Mouse (Mus musculus) forebrain, embryonic 13.5 days (tissue): ENCODE data around the gene Atxn7l1. TPM values are rescaled to one million over a fixed set of nuclear protein-coding genes. Genes with fewer than 3 reads are reported as not detected.

ENCODE experiments used
- ATAC-seq: fragments of 200-750 bp; cut with Nextera tagmentation; 2 replicates; pipeline ENCODE4 v1.8.0; 2017
- H3K27ac ChIP-seq: fragments of 300-500 bp; sonication (generic); 2 replicates; pipeline ENCODE4 v1.5.1; 2015; ENCODE audit warnings: inconsistent platforms, mild to moderate bottlenecking, moderate library complexity
- H3K27me3 ChIP-seq: fragments of 300-500 bp; sonication (generic); 2 replicates; pipeline ENCODE4 v1.6.1; 2015; ENCODE audit warnings: mild to moderate bottlenecking, inconsistent platforms
- H3K36me3 ChIP-seq: fragments of 300-500 bp; sonication (generic); 2 replicates; pipeline ENCODE4 v1.6.1; 2015; ENCODE audit warnings: mild to moderate bottlenecking, inconsistent platforms; ENCODE audit not compliant: poor library complexity, severe bottlenecking
- H3K4me1 ChIP-seq: fragments of 300-500 bp; sonication (generic); 2 replicates; pipeline ENCODE4 v1.6.1; 2015; ENCODE audit warnings: inconsistent platforms
- H3K4me2 ChIP-seq: fragments of 300-500 bp; sonication (generic); 2 replicates; pipeline ENCODE4 v1.6.1; 2015; ENCODE audit warnings: inconsistent platforms, mild to moderate bottlenecking, moderate library complexity
- H3K4me3 ChIP-seq: fragments of 300-500 bp; sonication (generic); 2 replicates; pipeline ENCODE4 v1.5.1; 2015; ENCODE audit warnings: mild to moderate bottlenecking, inconsistent platforms
- H3K9ac ChIP-seq: fragments of 300-500 bp; sonication (generic); 2 replicates; pipeline ENCODE4 v1.6.1; 2015; ENCODE audit warnings: mild to moderate bottlenecking, inconsistent platforms
- H3K9me3 ChIP-seq: fragments of 300-500 bp; sonication (generic); replicated peaks from 2 replicates; pipeline ENCODE4 v1.6.1; 2016; ENCODE audit warnings: inconsistent platforms
- WGBS: fragments of 180-500 bp; shearing (Covaris S2); methylation state at CpG from one replicate; pipeline ENCODE4 v1.1.7; 2015; 5-methylcytosine and 5-hydroxymethylcytosine counted together
- polyA plus RNA-seq: library from polyadenylated mRNA; unstranded; fragments of >200 nt; fragmentation: Nextera tagmentation; extraction: Ambion mirVana; gene quantifications from 2 replicates; pipeline ENCODE4 v1.2.1, GENCODE M21; 2015

Atxn7l1 gene
- polyA plus RNA-seq, 1 experiment from 2014 or later, result 15.4 TPM

- H3K4me1 ChIP-seq, result peaks cover 78% of the 10 kb centered on the region
These were observed 72.6 kb downstream of the Atxn7l1 start for GRCm38 (mm10) chr12:33220081-33220480.

GRCm38 (mm10) chr12:33220509-33221051, 73.1 kb downstream of the Atxn7l1 start:
- H3K27ac ChIP-seq, result peak overlapping the region; percentile 86
- H3K9me3 ChIP-seq, result no peaks in the 10 kb centered on the region
- H3K9ac ChIP-seq, result no peak overlapping the region
- no peaks in the 10 kb centered on the region for H3K27me3 ChIP-seq
- WGBS, result 18% methylated on average over 11 of the region's 11 CpGs
- no peak overlapping the region for H3K4me3 ChIP-seq
- H3K36me3 ChIP-seq, result no peaks in the 10 kb centered on the region
- ATAC-seq, result peak; percentile 69
- peaks cover 83% of the 10 kb centered on the region for H3K4me1 ChIP-seq
- peak overlapping the region; percentile 38 for H3K4me2 ChIP-seq

More at GRCm38 (mm10) chr12:33220081-33220480, 72.6 kb downstream of the Atxn7l1 start:
- H3K4me3 ChIP-seq, result no peak overlapping the region
- no peak overlapping the region for H3K9ac ChIP-seq
- no peaks in the 10 kb centered on the region for H3K36me3 ChIP-seq
- 44% methylated on average over 5 of the region's 5 CpGs for WGBS
- no peaks in the 10 kb centered on the region for H3K27me3 ChIP-seq
- peak; percentile 32 for ATAC-seq
- H3K27ac ChIP-seq, result peak overlapping the region; percentile 86
- H3K9me3 ChIP-seq, result no peaks in the 10 kb centered on the region
- H3K4me2 ChIP-seq, result peak overlapping the region; percentile 38

- ATAC-seq, result no peak
- Histone ChIP-seq H3K4me2 (no peak overlapping the region), H3K4me3 (no peak overlapping the region), H3K9ac (no peak overlapping the region), H3K4me1 (peaks cover 95% of the 10 kb centered on the region), H3K9me3 (no peaks in the 10 kb centered on the region), H3K27ac (0 out of 2 replicates have a peak overlapping the region, but pooled peaks have one; percentile 2), H3K36me3 (no peaks in the 10 kb centered on the region), H3K27me3 (no peaks in the 10 kb centered on the region)
- 78% methylated on average over 7 of the region's 7 CpGs for WGBS
These were observed 74.7 kb downstream of the Atxn7l1 start for GRCm38 (mm10) chr12:33222187-33222586.

GRCm38 (mm10) chr12:33225117-33225541, 77.6 kb downstream of the Atxn7l1 start:
- Histone ChIP-seq H3K4me2 (peak overlapping the region; percentile 38), H3K9me3 (no peaks in the 10 kb centered on the region), H3K36me3 (no peaks in the 10 kb centered on the region), H3K27me3 (no peaks in the 10 kb centered on the region), H3K9ac (peak overlapping the region; percentile 26; the same call in 1 of the 2 replicates), H3K27ac (peak overlapping the region; percentile 88), H3K4me1 (peaks cover 68% of the 10 kb centered on the region), H3K4me3 (no peak overlapping the region)
- 13% methylated on average over 11 of the region's 11 CpGs for WGBS
- peak; percentile 90 for ATAC-seq

- peaks cover 60% of the 10 kb centered on the region for H3K4me1 ChIP-seq
- no peak overlapping the region for H3K9ac ChIP-seq
- H3K36me3 ChIP-seq, result no peaks in the 10 kb centered on the region
- no peak overlapping the region for H3K4me2 ChIP-seq
- H3K27me3 ChIP-seq, result no peaks in the 10 kb centered on the region
- no peak for ATAC-seq
- H3K27ac ChIP-seq, result 0 out of 2 replicates have a peak overlapping the region, but pooled peaks have one; percentile 25
- WGBS, result 51% methylated on average over 1 of the region's 1 CpGs
- no peak overlapping the region for H3K4me3 ChIP-seq
- H3K9me3 ChIP-seq, result no peaks in the 10 kb centered on the region
These were observed 78.5 kb downstream of the Atxn7l1 start for GRCm38 (mm10) chr12:33225978-33226377.

- peaks cover 54% of the 10 kb centered on the region for H3K4me1 ChIP-seq
These were observed 79.1 kb downstream of the Atxn7l1 start for GRCm38 (mm10) chr12:33226596-33226995.

GRCm38 (mm10) chr12:33235314-33235713, 87.8 kb downstream of the Atxn7l1 start:
- Histone ChIP-seq H3K4me3 (no peak overlapping the region), H3K4me1 (no peaks in the 10 kb centered on the region), H3K36me3 (peaks cover 4% of the 10 kb centered on the region; the same call in 1 of the 2 replicates), H3K27ac (no peak overlapping the region), H3K27me3 (no peaks in the 10 kb centered on the region), H3K9ac (no peak overlapping the region), H3K9me3 (no peaks in the 10 kb centered on the region), H3K4me2 (no peak overlapping the region)
- ATAC-seq, result no peak
- 90% methylated on average over 4 of the region's 4 CpGs for WGBS

More at GRCm38 (mm10) chr12:33226596-33226995, 79.1 kb downstream of the Atxn7l1 start:
- WGBS, result 83% methylated on average over 10 of the region's 10 CpGs
- no peak overlapping the region for H3K4me2 ChIP-seq
- no peaks in the 10 kb centered on the region for H3K27me3 ChIP-seq
- H3K4me3 ChIP-seq, result no peak overlapping the region
- no peaks in the 10 kb centered on the region for H3K36me3 ChIP-seq
- ATAC-seq, result no peak
- no peaks in the 10 kb centered on the region for H3K9me3 ChIP-seq
- H3K9ac ChIP-seq, result no peak overlapping the region
- 0 out of 2 replicates have a peak overlapping the region, but pooled peaks have one; percentile 25 for H3K27ac ChIP-seq

GRCm38 (mm10) chr12:33235771-33236323, 88.4 kb downstream of the Atxn7l1 start:
- Histone ChIP-seq H3K27me3 (no peaks in the 10 kb centered on the region), H3K4me3 (no peak overlapping the region), H3K36me3 (peaks cover 4% of the 10 kb centered on the region; the same call in 1 of the 2 replicates), H3K9ac (no peak overlapping the region), H3K9me3 (no peaks in the 10 kb centered on the region), H3K27ac (no peak overlapping the region), H3K4me2 (no peak overlapping the region), H3K4me1 (no peaks in the 10 kb centered on the region)
- WGBS, result 80% methylated on average over 13 of the region's 13 CpGs
- ATAC-seq, result 0 out of 2 replicates have a peak, but pooled peaks have one; percentile 38

GRCm38 (mm10) chr12:33236344-33237049, 89.0 kb downstream of the Atxn7l1 start:
- ATAC-seq, result no peak
- Histone ChIP-seq H3K4me3 (no peak overlapping the region), H3K4me2 (no peak overlapping the region), H3K9me3 (no peaks in the 10 kb centered on the region), H3K4me1 (no peaks in the 10 kb centered on the region), H3K36me3 (peaks cover 4% of the 10 kb centered on the region; the same call in 1 of the 2 replicates), H3K9ac (no peak overlapping the region), H3K27me3 (no peaks in the 10 kb centered on the region), H3K27ac (no peak overlapping the region)
- WGBS, result 83% methylated on average over 11 of the region's 11 CpGs

GRCm38 (mm10) chr12:33237108-33237507, 89.6 kb downstream of the Atxn7l1 start:
- no peaks in the 10 kb centered on the region for H3K27me3 ChIP-seq
- H3K9ac ChIP-seq, result no peak overlapping the region
- ATAC-seq, result no peak
- H3K36me3 ChIP-seq, result peaks cover 4% of the 10 kb centered on the region; the same call in 1 of the 2 replicates
- no peaks in the 10 kb centered on the region for H3K4me1 ChIP-seq
- H3K4me2 ChIP-seq, result no peak overlapping the region
- WGBS, result 93% methylated on average over 5 of the region's 5 CpGs
- no peak overlapping the region for H3K27ac ChIP-seq
- no peak overlapping the region for H3K4me3 ChIP-seq
- no peaks in the 10 kb centered on the region for H3K9me3 ChIP-seq

- Histone ChIP-seq H3K4me3 (no peak overlapping the region), H3K27ac (no peak overlapping the region), H3K27me3 (no peaks in the 10 kb centered on the region), H3K4me2 (no peak overlapping the region), H3K36me3 (peaks cover 4% of the 10 kb centered on the region; the same call in 1 of the 2 replicates), H3K4me1 (peaks cover 37% of the 10 kb centered on the region), H3K9me3 (no peaks in the 10 kb centered on the region), H3K9ac (no peak overlapping the region)
- ATAC-seq, result no peak
- WGBS, result 87% methylated on average over 8 of the region's 8 CpGs
These were observed 95.2 kb downstream of the Atxn7l1 start for GRCm38 (mm10) chr12:33242679-33243078.
